Comparison of ENCODE assay signal across 22 mouse cellular contexts in genomic region chr5:141182442-141182841, GRCm38 (mm10). TPM values are rescaled to one million over a fixed set of nuclear protein-coding genes. Genes with fewer than 3 reads are reported as not detected.
DNase-seq lines count a peak whose midpoint lies in the region; ATAC-seq and TF ChIP-seq lines count a peak whose summit lies in the region.
"Had no signal": no experiment of that assay in that cellular context is flagged by ENCODE, and none has a peak within 500 bp of the region (broad histone marks: within the 10 kb centered on the region; RNA-seq: fewer than 3 reads in every experiment).

No protein-coding gene starts in this region.

- no peak for TF ChIP-seq CTCF in midbrain, postnatal 0 days (IDR thresholded peaks at IDR 0.05)

- H3K4me1 ChIP-seq in midbrain, embryonic 10.5 days: no peaks in the 10 kb centered on the region
- H3K4me1 ChIP-seq in midbrain, embryonic 16.5 days (ENCODE audit: control insufficient read depth, insufficient read depth, low read length): no peaks in the 10 kb centered on the region
- no peaks in the 10 kb centered on the region for H3K4me1 ChIP-seq in embryonic facial prominence, embryonic 14.5 days (ENCODE audit: control insufficient read depth, insufficient read depth, low read length)
- H3K4me1 ChIP-seq in midbrain, postnatal 0 days (ENCODE audit: insufficient read depth, low read length): no peaks in the 10 kb centered on the region
- H3K4me1 ChIP-seq: forebrain, embryonic 10.5 days; heart, embryonic 13.5 days; megakaryocyte, embryonic 14.5 days had no signal

- 67% methylated on average over 6 of the region's 6 CpGs for whole genome bisulfite sequencing in midbrain, embryonic 10.5 days
- WGBS in midbrain, embryonic 16.5 days: 51% methylated on average over 6 of the region's 6 CpGs
- 35% methylated on average over 6 of the region's 6 CpGs for WGBS in embryonic facial prominence, embryonic 14.5 days
- WGBS in midbrain, postnatal 0 days: 57% methylated on average over 6 of the region's 6 CpGs

- no peak overlapping the region for H3K4me3 ChIP-seq in midbrain, embryonic 10.5 days
- H3K4me3 ChIP-seq in midbrain, embryonic 16.5 days (ENCODE audit: low read depth, low read length): no peak overlapping the region
- H3K4me3 ChIP-seq in embryonic facial prominence, embryonic 14.5 days (ENCODE audit: low read depth, low read length): no peak overlapping the region
- H3K4me3 ChIP-seq in midbrain, postnatal 0 days (ENCODE audit: low read depth, low read length): no peak overlapping the region
- H3K4me3 ChIP-seq: forebrain, embryonic 10.5 days; heart, embryonic 13.5 days; layer of hippocampus, adult 2 months; megakaryocyte, embryonic 14.5 days had no signal

- peak; percentile 32 to 53 for DNase-seq in cerebellum, postnatal 10 days
- no peak for DNase-seq in cerebellum, adult 18-20 months
- DNase-seq in midbrain, embryonic 10.5 days (ENCODE audit: low spot score): peak; percentile 19
- peak; percentile 71 for DNase-seq in embryonic facial prominence, embryonic 14.5 days (ENCODE audit: low spot score)
- DNase-seq in midbrain, postnatal 0 days (ENCODE audit: low spot score): peak; percentile 72
- DNase-seq in frontal cortex, adult 2 months (ENCODE audit: extremely low spot score in 1 of 2, low spot score in 1 of 2): no peak
- DNase-seq in testis, postnatal 10 days (ENCODE audit: low spot score): no peak
- DNase-seq: adrenal gland, adult 8-10 months; cerebellum, postnatal 14 days; heart, adult 18-20 months; kidney, adult 2 months; kidney, postnatal 10 days; liver, postnatal 0 days; lung, postnatal 14 days; right cerebral cortex, adult 18-20 months had no signal

- H3K9ac ChIP-seq in midbrain, embryonic 16.5 days (ENCODE audit: low read depth, low read length): no peak overlapping the region
- no peak overlapping the region for H3K9ac ChIP-seq in embryonic facial prominence, embryonic 14.5 days (ENCODE audit: low read depth, low read length)
- no peak overlapping the region for H3K9ac ChIP-seq in midbrain, postnatal 0 days (replicated peaks; ENCODE audit: low read length, poor library complexity, severe bottlenecking)
- H3K9ac ChIP-seq: heart, embryonic 13.5 days; liver, postnatal 0 days had no signal

- H3K4me2 ChIP-seq in midbrain, embryonic 16.5 days (ENCODE audit: low read length): no peak overlapping the region
- no peak overlapping the region for H3K4me2 ChIP-seq in embryonic facial prominence, embryonic 14.5 days (ENCODE audit: low read depth, low read length)
- no peak overlapping the region for H3K4me2 ChIP-seq in midbrain, postnatal 0 days (ENCODE audit: low read depth, low read length, poor library complexity, severe bottlenecking)
- H3K4me2 ChIP-seq: heart, embryonic 13.5 days had no signal

- no peaks in the 10 kb centered on the region for H3K9me3 ChIP-seq in midbrain, embryonic 10.5 days (replicated peaks)
- H3K9me3 ChIP-seq in midbrain, embryonic 16.5 days (replicated peaks; ENCODE audit: control insufficient read depth, low read length, poor library complexity, severe bottlenecking): no peaks in the 10 kb centered on the region
- H3K9me3 ChIP-seq in embryonic facial prominence, embryonic 14.5 days (ENCODE audit: control insufficient read depth, low read length): no peaks in the 10 kb centered on the region
- no peaks in the 10 kb centered on the region for H3K9me3 ChIP-seq in midbrain, postnatal 0 days (ENCODE audit: low read length)
- H3K9me3 ChIP-seq: forebrain, embryonic 10.5 days; heart, embryonic 13.5 days had no signal

- ATAC-seq in midbrain, embryonic 16.5 days: no peak
- ATAC-seq in embryonic facial prominence, embryonic 14.5 days (ENCODE audit: low read depth): no peak
- no peak for ATAC-seq in midbrain, postnatal 0 days (ENCODE audit: low FRiP score)
- ATAC-seq: inflammation-experienced regulatory T-cells, adult 6 months; Patski had no signal

- 0 out of 2 replicates have a peak overlapping the region, but pooled peaks have one; percentile 28 for H3K27ac ChIP-seq in midbrain, embryonic 10.5 days (replicated peaks)
- H3K27ac ChIP-seq in midbrain, embryonic 16.5 days (ENCODE audit: low read length): no peak overlapping the region
- H3K27ac ChIP-seq in embryonic facial prominence, embryonic 14.5 days (replicated peaks; ENCODE audit: low read depth, low read length): no peak overlapping the region
- no peak overlapping the region for H3K27ac ChIP-seq in midbrain, postnatal 0 days (ENCODE audit: low read depth, low read length)
- H3K27ac ChIP-seq: forebrain, embryonic 10.5 days; heart, embryonic 13.5 days; layer of hippocampus, adult 2 months had no signal

- no peaks in the 10 kb centered on the region for H3K36me3 ChIP-seq in midbrain, embryonic 10.5 days
- H3K36me3 ChIP-seq in midbrain, embryonic 16.5 days (ENCODE audit: control insufficient read depth, insufficient read depth, low read length): no peaks in the 10 kb centered on the region
- H3K36me3 ChIP-seq in embryonic facial prominence, embryonic 14.5 days (ENCODE audit: control insufficient read depth, insufficient read depth, low read length): no peaks in the 10 kb centered on the region
- H3K36me3 ChIP-seq in midbrain, postnatal 0 days (ENCODE audit: insufficient read depth, low read length): no peaks in the 10 kb centered on the region
- H3K36me3 ChIP-seq: forebrain, embryonic 10.5 days; heart, embryonic 13.5 days had no signal

- H3K27me3 ChIP-seq in midbrain, embryonic 10.5 days (ENCODE audit: low read depth, poor library complexity, severe bottlenecking): no peaks in the 10 kb centered on the region
- H3K27me3 ChIP-seq in midbrain, embryonic 16.5 days (ENCODE audit: control insufficient read depth, insufficient read depth, low read depth, low read length): no peaks in the 10 kb centered on the region
- no peaks in the 10 kb centered on the region for H3K27me3 ChIP-seq in embryonic facial prominence, embryonic 14.5 days (replicated peaks; ENCODE audit: control insufficient read depth, insufficient read depth, low read length)
- no peaks in the 10 kb centered on the region for H3K27me3 ChIP-seq in midbrain, postnatal 0 days (ENCODE audit: insufficient read depth, low read length)
- H3K27me3 ChIP-seq: heart, embryonic 13.5 days; megakaryocyte, embryonic 14.5 days; Patski had no signal

RNA-seq across cellular contexts. Expression of gene Sdk1, which starts 58.8 kb away (rescaled TPM):
- polyA plus RNA-seq in midbrain, embryonic 10.5 days (2016; fragmentation: Nextera tagmentation; extraction: Ambion mirVana): 0.65 and 0.73 TPM in 2 replicates
- polyA plus RNA-seq in midbrain, embryonic 16.5 days (2015; fragmentation: Nextera tagmentation; extraction: Ambion mirVana): 2.2 and 2.5 TPM in 2 replicates
- polyA plus RNA-seq in embryonic facial prominence, embryonic 14.5 days (2014; fragmentation: Nextera tagmentation; extraction: Ambion mirVana): 2.7 and 3.4 TPM in 2 replicates
- total RNA-seq in midbrain, postnatal 0 days (2014; rRNA removed): 24.0 and 26.7 TPM in 2 replicates
- polyA plus RNA-seq in midbrain, postnatal 0 days (2015; fragmentation: Nextera tagmentation; extraction: Ambion mirVana): 2.2 and 2.6 TPM in 2 replicates
- polyA plus RNA-seq in frontal cortex, adult 2 months (2012; rRNA removed): 3.5 and 4.0 TPM in 2 replicates
- polyA plus RNA-seq: inflammation-experienced regulatory T-cells, adult 6 months had no signal

Comparison
In these comparisons a context has a peak if more than half of its experiments do, and no peak if none do; other contexts are left out.
1. DNase-seq: peak in cerebellum, postnatal 10 days (2 of 2), midbrain, embryonic 10.5 days (single experiment), embryonic facial prominence, embryonic 14.5 days (single experiment) and midbrain, postnatal 0 days (single experiment); none in cerebellum, adult 18-20 months (0 of 2), frontal cortex, adult 2 months (0 of 2) and testis, postnatal 10 days (single experiment).